ENCODE assay signal across 8 mouse cellular contexts in genomic region chr3:52267293-52267651, GRCm38 (mm10). TPM values are rescaled to one million over a fixed set of nuclear protein-coding genes. Genes with fewer than 3 reads are reported as not detected.
DNase-seq lines count a peak whose midpoint lies in the region; ATAC-seq and TF ChIP-seq lines count a peak whose summit lies in the region.

No protein-coding gene starts in this region.

- H3K4me3 ChIP-seq in CH12.LX (replicated peaks in 1 of 3; ENCODE audit: low read depth in 2 of 3, low read length in 2 of 3, poor library complexity in 1 of 3) = peak overlapping the region; percentile 67 to 89 (median 76)
- peak overlapping the region; percentile 61 for H3K4me3 ChIP-seq in forebrain, embryonic 16.5 days (replicated peaks; ENCODE audit: low read length)
- H3K4me3 ChIP-seq in liver, adult 2 months (ENCODE audit: insufficient read depth, low read depth, low read length) = peak overlapping the region; percentile 88
- H3K4me3 ChIP-seq in neural tube, embryonic 13.5 days = peak overlapping the region; percentile 77

- no peaks in the 10 kb centered on the region for H3K36me3 ChIP-seq in CH12.LX (replicated peaks in 1 of 2; ENCODE audit: control insufficient read depth in 1 of 2, insufficient read depth in 1 of 2, low read length in 1 of 2)
- H3K36me3 ChIP-seq in forebrain, embryonic 16.5 days (ENCODE audit: control insufficient read depth, insufficient read depth) = no peaks in the 10 kb centered on the region
- no peaks in the 10 kb centered on the region for H3K36me3 ChIP-seq in liver, adult 2 months (ENCODE audit: control insufficient read depth, insufficient read depth, low read length)
- H3K36me3 ChIP-seq in neural tube, embryonic 13.5 days = no peaks in the 10 kb centered on the region

- H3K9me3 ChIP-seq in CH12.LX (replicated peaks; ENCODE audit: low read length) = no peaks in the 10 kb centered on the region
- no peaks in the 10 kb centered on the region for H3K9me3 ChIP-seq in forebrain, embryonic 16.5 days (ENCODE audit: control insufficient read depth, low read length)
- H3K9me3 ChIP-seq in neural tube, embryonic 13.5 days = no peaks in the 10 kb centered on the region

- whole genome bisulfite sequencing in forebrain, embryonic 16.5 days = under 1% methylated on average over 15 of the region's 15 CpGs
- WGBS in liver, adult 2 months = 2% methylated on average over 15 of the region's 15 CpGs
- WGBS in neural tube, embryonic 13.5 days = 1% methylated on average over 15 of the region's 15 CpGs

- peak overlapping the region; percentile 51 for H3K9ac ChIP-seq in CH12.LX (ENCODE audit: insufficient read depth, low read depth)
- peak overlapping the region; percentile 56 for H3K9ac ChIP-seq in forebrain, embryonic 16.5 days (replicated peaks; ENCODE audit: low read depth, low read length)
- H3K9ac ChIP-seq in liver, adult 2 months (ENCODE audit: low read depth, low read length) = peak overlapping the region; percentile 83
- peak overlapping the region; percentile 69 for H3K9ac ChIP-seq in neural tube, embryonic 13.5 days

- dilution Hi-C loops in CH12.LX (cut with MboI; ENCODE audit: extremely low pct_ligation_motif_present, extremely low pct_unique_long_range_greater_than_20kb, low sequenced_read_pairs) = no loop called here

- no peak for TF ChIP-seq EP300 in CH12.LX (IDR thresholded peaks at IDR 0.05; ENCODE audit: low read length)

- in situ Hi-C loops in CH12.LX (cut with MboI; ENCODE audit: low pct_ligation_motif_present, low pct_unique_long_range_greater_than_20kb, low sequenced_read_pairs) = loop anchor here (10.0 to 25.0 kb wide), 3 partner anchors 178 to 1195 kb away; partner anchors contain the start of genes Nhlrc3 and Proser1

- H3K27me3 ChIP-seq in CH12.LX (replicated peaks) = peaks cover 9% of the 10 kb centered on the region
- H3K27me3 ChIP-seq in forebrain, embryonic 16.5 days (replicated peaks; ENCODE audit: control insufficient read depth, insufficient read depth, low read length) = peaks cover 32% of the 10 kb centered on the region
- no peaks in the 10 kb centered on the region for H3K27me3 ChIP-seq in liver, adult 2 months (ENCODE audit: control insufficient read depth, insufficient read depth, low read length)
- H3K27me3 ChIP-seq in neural tube, embryonic 13.5 days = peaks cover 79% of the 10 kb centered on the region

- no peak for TF ChIP-seq RAD21 in CH12.LX (IDR thresholded peaks at IDR 0.05; ENCODE audit: low read depth, low read length)

- DNase-seq in 416B (ENCODE audit: low read depth) = peak; percentile 35
- DNase-seq in CH12.LX (ENCODE audit: extremely low read depth) = no peak
- no peak for DNase-seq in liver, adult 2 months (ENCODE audit: extremely low read depth, low read depth, low spot score)
- DNase-seq in frontal cortex, adult 2 months (ENCODE audit: extremely low spot score in 1 of 2, low spot score in 1 of 2) = no peak
- DNase-seq in gastrocnemius, postnatal 4 days (ENCODE audit: low spot score in 2 of 2) = no peak
- DNase-seq in urinary bladder, postnatal 25 days (ENCODE audit: low spot score) = no peak

- peak overlapping the region; percentile 92 for H3K4me2 ChIP-seq in CH12.LX (ENCODE audit: insufficient read depth, low read depth, poor library complexity, severe bottlenecking)
- peak overlapping the region; percentile 92 for H3K4me2 ChIP-seq in forebrain, embryonic 16.5 days (ENCODE audit: low read length)
- H3K4me2 ChIP-seq in neural tube, embryonic 13.5 days = peak overlapping the region; percentile 97

- H3K27ac ChIP-seq in CH12.LX (ENCODE audit: insufficient read depth, low read depth) = no peak overlapping the region
- H3K27ac ChIP-seq in forebrain, embryonic 16.5 days (ENCODE audit: low read length) = no peak overlapping the region
- H3K27ac ChIP-seq in liver, adult 2 months (replicated peaks; ENCODE audit: insufficient read depth, low read depth, low read length) = peak overlapping the region; percentile 80
- H3K27ac ChIP-seq in neural tube, embryonic 13.5 days (replicated peaks) = no peak overlapping the region

- H3K4me1 ChIP-seq in CH12.LX (ENCODE audit: control insufficient read depth in 1 of 2, insufficient read depth in 2 of 2) = peaks cover 0 to 30% of the 10 kb centered on the region in 2 experiments; a peak in 2 of 4 replicates
- H3K4me1 ChIP-seq in forebrain, embryonic 16.5 days (replicated peaks; ENCODE audit: control insufficient read depth, insufficient read depth, low read length) = peaks cover 42% of the 10 kb centered on the region
- H3K4me1 ChIP-seq in liver, adult 2 months (ENCODE audit: control insufficient read depth, insufficient read depth, low read length) = peaks cover 3% of the 10 kb centered on the region
- peaks cover 36% of the 10 kb centered on the region for H3K4me1 ChIP-seq in neural tube, embryonic 13.5 days (replicated peaks)

- no peak for ATAC-seq in forebrain, embryonic 16.5 days
- no peak for ATAC-seq in neural tube, embryonic 13.5 days (ENCODE audit: low read depth)

- no peak for TF ChIP-seq CTCF in CH12.LX (conservative IDR thresholded peaks at IDR 0.05 in 1 of 2, IDR thresholded peaks at IDR 0.05 in 1 of 2; ENCODE audit: low read depth in 2 of 2, low read length in 2 of 2)
- TF ChIP-seq CTCF in liver, adult 2 months (IDR thresholded peaks at IDR 0.05; ENCODE audit: low read depth, low read length) = no peak

- no peak for TF ChIP-seq POLR2A in CH12.LX (IDR thresholded peaks at IDR 0.05; ENCODE audit: low read depth, low read length)
- no peak for TF ChIP-seq POLR2A in liver, adult 2 months (IDR thresholded peaks at IDR 0.05; ENCODE audit: extremely low read depth, insufficient read depth, low read length)

- H3K79me2 ChIP-seq in CH12.LX (replicated peaks; ENCODE audit: control insufficient read depth, extremely low read depth, insufficient read depth, poor library complexity, severe bottlenecking) = peaks cover 25% of the 10 kb centered on the region
- H3K79me2 ChIP-seq in liver, adult 2 months (ENCODE audit: control insufficient read depth, insufficient read depth, low read length) = peaks cover 25% of the 10 kb centered on the region; the same call in 1 of the 2 replicates

TF ChIP-seq in CH12.LX, 34 proteins besides CTCF, POLR2A, EP300 and RAD21:
- TF ChIP-seq ETS1 (conservative IDR thresholded peaks at IDR 0.05; ENCODE audit: low read depth, low read length) (no peak), ZKSCAN1 (IDR thresholded peaks at IDR 0.05; ENCODE audit: borderline replicate concordance, low read depth, low read length) (no peak)

RNA-seq across cellular contexts. Expression of gene Foxo1, which starts 0.9 kb away (rescaled TPM):
- total RNA-seq in CH12.LX (2012; rRNA removed) = 1.2 and 1.3 TPM in 2 replicates
- total RNA-seq in CH12.LX (2014; rRNA removed) = 0.50 and 0.79 TPM in 2 replicates
- polyA plus RNA-seq in CH12.LX (2012; ENCODE audit: insufficient read length, low read depth) = 6.0 and 6.9 TPM in 2 replicates
- 3.7 and 4.0 TPM in 2 replicates for polyA plus RNA-seq in forebrain, embryonic 16.5 days (2015; fragmentation: Nextera tagmentation; extraction: Ambion mirVana)
- total RNA-seq in liver, adult 2 months (2014; rRNA removed) = 6.5 and 10.3 TPM in 2 replicates
- 5.8 and 7.4 TPM in 2 replicates for polyA plus RNA-seq in liver, adult 2 months (2012; rRNA removed)
- polyA plus RNA-seq in neural tube, embryonic 13.5 days (2015; fragmentation: Nextera tagmentation; extraction: Ambion mirVana) = 2.7 and 3.6 TPM in 2 replicates
- polyA plus RNA-seq in frontal cortex, adult 2 months (2012; rRNA removed) = 8.9 and 9.1 TPM in 2 replicates
- total RNA-seq in gastrocnemius, postnatal 4 days (2021) = 10 to 100 TPM; 11.9 to 13.2 TPM
